Mouse (Mus musculus): Measurements from ENCODE around the gene Higd2a. TPM values are rescaled to one million over a fixed set of nuclear protein-coding genes. Genes with fewer than 3 reads are reported as not detected.

The Higd2a gene
- polyA plus RNA-seq, 1 experiment from 2014 or later = 243 TPM

- Histone ChIP-seq H3K9ac (replicated peaks; ENCODE audit: low read depth) (no peak overlapping the region), H3K36me3 (ENCODE audit: insufficient read depth, low read length) (no peaks in the 10 kb centered on the region), H3K27me3 (replicated peaks; ENCODE audit: insufficient read depth, low read length) (no peaks in the 10 kb centered on the region), H3K4me1 (ENCODE audit: insufficient read depth, low read depth, low read length) (peaks cover 2% of the 10 kb centered on the region; the same call in 1 of the 2 replicates), H3K9me3 (ENCODE audit: low read length) (no peaks in the 10 kb centered on the region), H3K27ac (ENCODE audit: low read length) (no peak overlapping the region), H3K4me2 (replicated peaks; ENCODE audit: low read depth, low read length) (no peak overlapping the region), H3K4me3 (ENCODE audit: low read depth, low read length) (no peak overlapping the region)
- 47% methylated on average over 1 of the region's 1 CpGs for WGBS
- TF ChIP-seq CTCF (IDR thresholded peaks at IDR 0.05) (no peak), EP300 (IDR thresholded peaks at IDR 0.05) (no peak)
- DNase-seq (ENCODE audit: low spot score) = no peak
- no peak for ATAC-seq
These were observed 20.7 kb upstream of the Higd2a start for GRCm38 (mm10) chr13:54569282-54569681.

DNA sequence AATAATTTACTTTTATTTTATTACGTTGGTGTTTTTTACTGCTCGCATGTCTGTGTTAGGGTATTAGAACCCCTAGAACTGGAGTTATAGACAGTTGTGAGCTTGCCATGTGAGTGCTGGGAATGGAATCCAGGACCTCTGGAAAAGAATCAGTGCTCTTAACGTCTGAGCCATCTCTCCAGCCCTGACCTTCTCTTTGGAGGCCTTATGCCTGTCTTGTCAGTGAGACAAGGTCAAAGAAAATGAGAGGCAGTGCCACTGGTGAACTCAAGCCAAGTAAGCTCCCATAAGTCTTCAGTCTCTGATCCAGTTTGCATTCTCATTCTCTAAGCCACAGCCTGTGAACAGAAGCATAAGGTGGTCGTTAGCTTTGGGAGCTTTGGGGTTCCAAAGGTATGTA is 19.3 kb upstream of the Higd2a start:
- Histone ChIP-seq H3K9me3 (ENCODE audit: low read length) (no peaks in the 10 kb centered on the region), H3K4me2 (replicated peaks; ENCODE audit: low read depth, low read length) (no peak overlapping the region), H3K9ac (replicated peaks; ENCODE audit: low read depth) (no peak overlapping the region), H3K4me1 (ENCODE audit: insufficient read depth, low read depth, low read length) (no peaks in the 10 kb centered on the region; the same call in 1 of the 2 replicates), H3K27ac (ENCODE audit: low read length) (no peak overlapping the region), H3K4me3 (ENCODE audit: low read depth, low read length) (no peak overlapping the region), H3K27me3 (replicated peaks; ENCODE audit: insufficient read depth, low read length) (no peaks in the 10 kb centered on the region), H3K36me3 (ENCODE audit: insufficient read depth, low read length) (no peaks in the 10 kb centered on the region)
- no peak for TF ChIP-seq CTCF (IDR thresholded peaks at IDR 0.05)
- no peak for TF ChIP-seq EP300 (IDR thresholded peaks at IDR 0.05)
- ATAC-seq (no peak), DNase-seq (ENCODE audit: low spot score) (no peak)
- WGBS = 72% methylated on average over 4 of the region's 4 CpGs

- no peak for TF ChIP-seq CTCF (IDR thresholded peaks at IDR 0.05)
- no peak for TF ChIP-seq EP300 (IDR thresholded peaks at IDR 0.05)
- DNase-seq (ENCODE audit: low spot score) = peak; percentile 52
- 37% methylated on average over 2 of the region's 2 CpGs for WGBS
These were observed 18.4 kb upstream of the Higd2a start for GRCm38 (mm10) chr13:54571637-54572036.

DNA sequence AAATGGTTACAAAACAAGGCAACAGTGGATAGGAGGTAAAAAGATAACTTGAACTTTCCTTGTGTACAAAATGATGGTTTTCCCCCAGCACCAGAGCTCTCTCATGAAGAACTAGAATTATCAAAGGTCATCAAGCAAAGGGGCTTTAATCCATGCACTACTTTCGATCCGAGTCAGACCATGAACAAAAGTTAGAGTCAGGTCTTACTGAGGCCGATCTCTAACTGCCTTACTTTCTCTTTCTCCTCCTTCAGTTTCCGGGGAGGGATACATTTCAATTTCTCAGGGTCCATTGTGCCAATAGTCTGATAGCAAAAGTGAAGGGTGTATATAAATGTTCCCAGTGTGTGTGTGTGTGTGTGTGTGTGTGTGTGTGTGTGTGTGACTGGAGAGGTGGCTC is 17.4 kb upstream of the Higd2a start:
- Histone ChIP-seq H3K36me3 (ENCODE audit: insufficient read depth, low read length) (no peaks in the 10 kb centered on the region), H3K27me3 (replicated peaks; ENCODE audit: insufficient read depth, low read length) (no peaks in the 10 kb centered on the region), H3K27ac (ENCODE audit: low read length) (no peak overlapping the region), H3K9me3 (ENCODE audit: low read length) (no peaks in the 10 kb centered on the region), H3K4me2 (replicated peaks; ENCODE audit: low read depth, low read length) (no peak overlapping the region), H3K4me1 (ENCODE audit: insufficient read depth, low read depth, low read length) (no peaks in the 10 kb centered on the region; the same call in 1 of the 2 replicates), H3K4me3 (ENCODE audit: low read depth, low read length) (no peak overlapping the region), H3K9ac (replicated peaks; ENCODE audit: low read depth) (no peak overlapping the region)
- TF ChIP-seq EP300 (IDR thresholded peaks at IDR 0.05) = no peak
- TF ChIP-seq CTCF (IDR thresholded peaks at IDR 0.05) = no peak
- ATAC-seq (no peak), DNase-seq (ENCODE audit: low spot score) (no peak)
- 79% methylated on average over 4 of the region's 4 CpGs for WGBS

More at GRCm38 (mm10) chr13:54571637-54572036, 18.4 kb upstream of the Higd2a start:
- ATAC-seq = no peak
- no peaks in the 10 kb centered on the region for H3K9me3 ChIP-seq (ENCODE audit: low read length)
- H3K27ac ChIP-seq (ENCODE audit: low read length) = no peak overlapping the region
- no peak overlapping the region for H3K4me2 ChIP-seq (replicated peaks; ENCODE audit: low read depth, low read length)
- no peak overlapping the region for H3K9ac ChIP-seq (replicated peaks; ENCODE audit: low read depth)
- H3K4me1 ChIP-seq (ENCODE audit: insufficient read depth, low read depth, low read length) = no peaks in the 10 kb centered on the region; the same call in 1 of the 2 replicates
- no peaks in the 10 kb centered on the region for H3K27me3 ChIP-seq (replicated peaks; ENCODE audit: insufficient read depth, low read length)
- no peaks in the 10 kb centered on the region for H3K36me3 ChIP-seq (ENCODE audit: insufficient read depth, low read length)
- H3K4me3 ChIP-seq (ENCODE audit: low read depth, low read length) = no peak overlapping the region

DNA sequence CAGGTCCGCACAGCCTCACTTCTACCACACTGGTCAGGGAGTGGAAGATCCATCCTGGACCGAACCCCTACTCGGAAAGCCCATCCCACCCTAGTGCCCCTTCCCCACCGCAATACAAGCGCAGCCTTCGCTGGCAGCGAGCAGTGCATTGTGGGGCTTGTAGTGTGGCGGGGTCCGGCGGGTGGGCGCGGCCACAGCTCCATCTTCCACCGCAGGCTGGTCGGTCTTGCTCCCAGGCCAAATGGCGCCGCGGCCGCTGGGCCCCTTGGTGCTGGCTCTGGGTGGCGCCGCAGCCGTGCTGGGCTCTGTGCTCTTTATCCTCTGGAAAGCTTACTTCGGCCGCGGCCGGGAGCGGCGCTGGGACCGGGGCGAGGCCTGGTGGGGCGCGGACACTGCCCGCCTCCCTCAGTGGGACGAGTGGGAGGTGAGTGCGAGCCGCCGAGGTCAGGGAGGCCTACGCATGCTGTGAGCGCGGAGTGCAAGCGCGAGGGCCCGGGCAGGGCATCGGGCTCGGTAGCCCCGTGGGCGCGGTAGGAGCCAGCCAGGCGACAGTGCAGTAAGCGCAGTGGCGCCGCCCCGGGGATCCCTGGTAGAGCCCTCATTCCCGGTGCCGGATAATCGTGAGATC is 15.0 kb upstream of the Higd2a start, which contains the start of gene Arl10:
Gene Arl10, plus strand, starts transcription at position 162 of the 628 bp plus-strand sequence.
- Histone ChIP-seq H3K27me3 (replicated peaks; ENCODE audit: insufficient read depth, low read length) (no peaks in the 10 kb centered on the region), H3K36me3 (ENCODE audit: insufficient read depth, low read length) (no peaks in the 10 kb centered on the region), H3K4me1 (ENCODE audit: insufficient read depth, low read depth, low read length) (no peaks in the 10 kb centered on the region; the same call in 1 of the 2 replicates), H3K9me3 (ENCODE audit: low read length) (no peaks in the 10 kb centered on the region), H3K27ac (ENCODE audit: low read length) (peak within 1 kb of the TSS; percentile 79), H3K4me2 (replicated peaks; ENCODE audit: low read depth, low read length) (peak within 1 kb of the TSS; percentile 64), H3K9ac (replicated peaks; ENCODE audit: low read depth) (peak within 1 kb of the TSS; percentile 74), H3K4me3 (ENCODE audit: low read depth, low read length) (peak within 1 kb of the TSS; percentile 83)
- TF ChIP-seq CTCF (IDR thresholded peaks at IDR 0.05) (peak; percentile 38), EP300 (IDR thresholded peaks at IDR 0.05) (no peak)
- DNase-seq (ENCODE audit: low spot score) = peak; percentile 71
- peak; percentile 93 for ATAC-seq
- 4% methylated on average over 52 of the region's 55 CpGs for WGBS

- Histone ChIP-seq H3K27me3 (replicated peaks; ENCODE audit: insufficient read depth, low read length) (no peaks in the 10 kb centered on the region), H3K4me2 (replicated peaks; ENCODE audit: low read depth, low read length) (peak overlapping the region; percentile 64), H3K27ac (ENCODE audit: low read length) (0 out of 2 replicates have a peak overlapping the region, but pooled peaks have one; percentile 79), H3K4me1 (ENCODE audit: insufficient read depth, low read depth, low read length) (no peaks in the 10 kb centered on the region; the same call in 1 of the 2 replicates), H3K9me3 (ENCODE audit: low read length) (no peaks in the 10 kb centered on the region), H3K9ac (replicated peaks; ENCODE audit: low read depth) (peak overlapping the region; percentile 74), H3K36me3 (ENCODE audit: insufficient read depth, low read length) (no peaks in the 10 kb centered on the region), H3K4me3 (ENCODE audit: low read depth, low read length) (peak overlapping the region; percentile 83)
- ATAC-seq = no peak
- no peak for TF ChIP-seq CTCF (IDR thresholded peaks at IDR 0.05)
- no peak for TF ChIP-seq EP300 (IDR thresholded peaks at IDR 0.05)
- under 1% methylated on average over 19 of the region's 19 CpGs for WGBS
- no peak for DNase-seq (ENCODE audit: low spot score)
These were observed 14.5 kb upstream of the Higd2a start for GRCm38 (mm10) chr13:54575489-54575888.

Measured in lung, postnatal 0 days (tissue).